Mouse (Mus musculus) cerebellum, adult 2 months (tissue): Measurements from ENCODE around the gene Mymk.

ENCODE experiments used
- CTCF ChIP-seq: fragments of 200-500 bp; IDR thresholded peaks from 2 replicates; pipeline ENCODE4 v1.5.1; 2011; ENCODE audit warnings: low read depth, mild to moderate bottlenecking, control low read depth, low read length, moderate library complexity, borderline replicate concordance; ENCODE audit not compliant: insufficient read depth
- POLR2A ChIP-seq: fragments of 200-500 bp; IDR thresholded peaks from 2 replicates; pipeline ENCODE4 v1.6.1; 2011; ENCODE audit warnings: low read length, control low read depth, borderline replicate concordance; ENCODE audit not compliant: insufficient read depth

DNA sequence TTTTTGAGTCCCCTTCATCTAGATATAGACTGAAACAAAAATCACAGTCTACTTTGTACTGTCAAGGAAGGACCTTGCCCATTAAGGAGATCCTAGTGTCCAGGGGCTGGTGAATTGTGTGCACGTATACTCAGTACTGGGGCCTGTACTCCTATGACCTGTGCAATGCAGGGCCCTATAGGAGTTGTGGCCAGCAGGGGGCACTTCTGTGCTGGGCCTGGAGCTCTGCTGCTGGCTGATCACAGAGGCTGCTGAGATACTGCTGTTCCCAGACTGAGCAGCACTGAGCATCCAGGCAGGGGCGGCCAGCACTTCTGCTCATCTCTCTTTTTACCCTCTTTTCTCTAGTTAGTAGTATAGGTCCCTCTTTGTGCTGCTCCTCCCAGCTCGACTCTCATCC, 28.5 kb downstream of the Mymk start:
- TF ChIP-seq CTCF: peak; percentile 81
- no peak for TF ChIP-seq POLR2A
